Mouse (Mus musculus): ENCODE measurements at regions not wholly inside any gene's neighbourhood (a gene's known extent, or its start where the extent isn't known, plus 50 kb on each side); places are given as distances from the start of the nearest gene placed in this dataset.

DNA sequence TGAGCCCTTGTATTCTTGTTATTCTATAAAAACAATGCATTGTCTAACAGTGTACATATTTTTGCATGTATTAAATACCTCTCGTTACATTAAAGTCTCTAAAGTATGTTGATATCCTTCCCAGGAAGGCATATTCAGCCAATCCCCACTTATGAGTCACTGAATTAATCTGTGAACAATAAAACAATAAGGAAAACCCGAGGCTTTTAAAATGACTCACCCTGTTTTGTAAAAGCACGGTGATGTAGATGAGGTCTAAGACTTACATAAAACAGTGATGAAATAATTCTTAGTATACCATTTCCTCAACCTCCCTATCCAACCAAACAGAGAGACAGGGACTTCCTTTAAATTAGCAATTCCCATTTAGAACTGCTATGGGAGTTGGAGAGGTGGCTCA is 95.8 kb downstream of the Asb7 start:
- DNase-seq, result no peak
- intact Hi-C loops (cut with DNase I), result no loop called here
- H3K4me3 ChIP-seq, result no peak overlapping the region
- no peak overlapping the region for H3K27ac ChIP-seq
- TF ChIP-seq CTCF (IDR thresholded peaks at IDR 0.05), result no peak

DNA sequence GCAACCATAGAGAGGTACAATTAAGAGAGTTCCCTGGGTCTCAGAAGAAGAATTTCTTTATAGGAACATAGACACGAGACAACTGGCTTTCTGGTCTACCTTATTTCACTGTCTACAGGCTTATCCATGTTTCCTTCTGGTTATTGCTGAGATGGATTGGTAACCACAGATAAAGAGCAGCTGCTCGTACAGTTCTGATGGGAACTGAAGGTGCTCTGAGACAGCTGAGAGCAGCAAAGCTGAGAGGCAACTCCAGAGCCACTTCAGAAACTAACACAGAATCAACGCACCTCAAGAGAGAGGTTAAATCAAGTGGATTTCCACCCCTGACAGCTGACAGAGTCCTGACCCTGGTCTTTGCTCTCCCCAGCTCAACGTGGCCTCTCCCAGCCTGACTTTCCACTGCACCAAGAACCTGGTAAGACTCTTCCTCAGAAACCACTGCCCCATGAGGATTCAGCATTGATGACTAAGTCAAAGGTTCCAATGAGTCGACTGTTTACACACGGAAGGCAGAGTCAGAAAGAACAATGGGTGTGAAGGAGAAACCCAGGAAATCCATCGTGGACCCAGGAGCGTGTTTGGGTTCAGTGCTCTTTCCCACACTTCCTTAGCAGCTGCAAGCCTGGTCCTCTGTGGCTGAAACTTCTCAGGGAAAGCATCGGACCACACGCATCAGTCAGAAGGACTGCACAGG is 97.7 kb downstream of the Asb7 start:
- intact Hi-C loops (cut with DNase I), result no loop called here
- DNase-seq, result no peak
- Histone ChIP-seq H3K27ac (no peak overlapping the region), H3K4me3 (no peak overlapping the region)
- no peak for TF ChIP-seq CTCF (IDR thresholded peaks at IDR 0.05)

DNA sequence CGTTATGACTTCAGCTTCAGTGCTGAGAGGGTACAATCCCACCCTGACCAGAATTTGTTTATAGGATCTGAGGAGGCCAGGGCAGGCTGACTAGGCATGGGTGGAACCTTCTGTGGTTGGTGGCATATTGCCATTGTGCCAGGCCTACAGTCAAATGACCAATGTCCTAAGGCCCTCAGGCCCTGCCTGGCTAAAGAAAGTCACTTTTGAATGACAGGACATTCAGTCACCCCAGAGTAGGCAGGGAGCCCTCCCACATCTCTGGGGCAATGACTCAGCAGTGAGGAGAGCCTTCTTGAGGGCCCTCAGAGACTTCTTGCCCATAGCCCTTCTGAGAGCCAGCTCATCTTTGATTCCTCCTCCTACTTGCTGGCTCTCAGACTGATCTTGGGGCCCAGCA is 102.9 kb downstream of the Asb7 start:
- intact Hi-C loops (cut with DNase I), result no loop called here
- TF ChIP-seq CTCF (IDR thresholded peaks at IDR 0.05), result no peak
- H3K4me3 ChIP-seq, result no peak overlapping the region
- DNase-seq, result no peak
- H3K27ac ChIP-seq, result no peak overlapping the region

DNA sequence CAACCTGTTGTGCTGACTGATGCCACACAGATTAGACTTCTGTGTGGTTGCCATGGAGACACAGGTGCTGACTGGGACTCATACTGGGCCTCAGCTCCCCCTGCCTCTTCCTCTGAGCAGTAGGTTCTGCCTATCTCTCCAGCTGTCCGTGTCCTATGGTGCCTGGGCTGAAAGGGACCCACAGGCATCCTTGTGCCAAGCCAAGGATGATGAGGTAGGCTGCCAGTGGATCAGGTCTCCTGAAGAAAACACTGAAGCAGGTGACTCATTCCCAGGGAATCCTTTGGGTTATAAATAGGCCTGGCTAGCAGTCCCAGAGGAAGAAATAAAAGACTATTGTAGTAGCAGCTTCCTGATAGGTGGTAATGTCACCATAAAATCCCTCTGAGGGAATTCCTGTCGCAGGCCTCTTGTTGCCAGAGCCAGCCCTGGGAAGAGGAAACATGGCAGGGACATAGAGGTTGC is 108.7 kb downstream of the Asb7 start:
- intact Hi-C loops (cut with DNase I), result no loop called here
- DNase-seq, result no peak
- Histone ChIP-seq H3K4me3 (no peak overlapping the region), H3K27ac (no peak overlapping the region)
- no peak for TF ChIP-seq CTCF (IDR thresholded peaks at IDR 0.05)

DNA sequence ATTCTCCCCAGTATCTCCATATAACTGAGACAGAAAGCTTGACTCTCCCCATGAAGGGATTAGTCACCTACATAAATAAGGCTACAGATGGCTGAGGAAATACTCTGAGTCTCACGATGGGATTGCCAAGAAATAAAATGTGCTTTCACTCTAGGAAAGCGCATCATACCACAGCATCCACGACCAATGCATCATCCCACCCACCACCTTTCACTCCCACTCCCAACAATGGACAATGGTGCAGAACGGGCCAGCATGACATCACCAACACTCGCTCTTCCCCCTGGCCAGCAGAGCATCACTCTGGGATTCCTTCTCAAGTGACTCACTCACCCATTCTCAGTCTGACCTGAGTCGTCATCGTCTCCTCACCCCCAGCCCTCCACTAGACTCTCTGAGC is 113.1 kb downstream of the Asb7 start:
- intact Hi-C loops (cut with DNase I), result no loop called here

DNA sequence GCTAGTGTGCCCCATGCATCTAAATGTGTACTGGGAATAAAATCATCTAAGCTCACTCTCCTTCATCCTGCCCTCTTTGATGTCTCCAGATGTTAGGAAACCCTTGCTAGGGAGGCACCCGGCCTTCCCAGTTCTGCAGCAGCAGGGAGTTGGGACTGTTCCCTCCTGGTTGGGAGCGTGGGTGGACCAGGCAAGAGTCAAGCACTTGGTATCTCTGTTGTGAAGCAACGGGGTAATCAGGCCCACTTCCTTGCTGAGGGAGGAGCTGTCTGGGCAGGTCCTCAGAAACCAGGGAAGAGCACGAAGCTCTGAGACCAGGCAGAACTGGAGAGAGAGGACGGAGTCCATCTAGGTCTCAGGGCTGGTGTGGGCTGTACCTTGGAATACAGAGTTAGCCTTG is 117.9 kb downstream of the Asb7 start:
- TF ChIP-seq CTCF (IDR thresholded peaks at IDR 0.05), result no peak
- DNase-seq, result no peak
- Histone ChIP-seq H3K27ac (no peak overlapping the region), H3K4me3 (no peak overlapping the region)
- intact Hi-C loops (cut with DNase I), result no loop called here

More for the DNA sequence above, 113.1 kb downstream of the Asb7 start:
- DNase-seq, result no peak
- Histone ChIP-seq H3K27ac (no peak overlapping the region), H3K4me3 (no peak overlapping the region)
- TF ChIP-seq CTCF (IDR thresholded peaks at IDR 0.05), result no peak

DNA sequence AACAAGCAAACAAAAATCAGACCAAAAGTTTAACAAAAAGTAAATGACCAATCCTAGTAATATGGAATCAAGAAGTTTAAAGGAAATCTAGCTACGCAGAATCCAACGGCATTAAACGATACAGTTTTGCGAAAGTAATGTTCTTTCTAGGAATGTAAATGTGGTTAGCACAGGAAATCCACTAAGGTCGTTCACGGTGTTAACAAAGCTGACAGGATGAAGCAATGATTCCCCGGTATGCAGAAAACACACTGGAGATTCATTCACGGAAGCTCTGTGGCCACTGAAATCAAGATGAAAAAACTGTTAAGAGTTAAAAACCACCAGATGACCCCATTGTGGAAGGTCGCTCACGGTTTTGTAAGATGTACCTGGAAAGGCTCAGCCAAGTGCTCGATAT is 120.4 kb upstream of the Aldh1a3 start:
- Histone ChIP-seq H3K27ac (no peak overlapping the region), H3K4me3 (no peak overlapping the region)
- no peak for TF ChIP-seq CTCF (IDR thresholded peaks at IDR 0.05)
- no peak for DNase-seq
- intact Hi-C loops (cut with DNase I), result no loop called here

DNA sequence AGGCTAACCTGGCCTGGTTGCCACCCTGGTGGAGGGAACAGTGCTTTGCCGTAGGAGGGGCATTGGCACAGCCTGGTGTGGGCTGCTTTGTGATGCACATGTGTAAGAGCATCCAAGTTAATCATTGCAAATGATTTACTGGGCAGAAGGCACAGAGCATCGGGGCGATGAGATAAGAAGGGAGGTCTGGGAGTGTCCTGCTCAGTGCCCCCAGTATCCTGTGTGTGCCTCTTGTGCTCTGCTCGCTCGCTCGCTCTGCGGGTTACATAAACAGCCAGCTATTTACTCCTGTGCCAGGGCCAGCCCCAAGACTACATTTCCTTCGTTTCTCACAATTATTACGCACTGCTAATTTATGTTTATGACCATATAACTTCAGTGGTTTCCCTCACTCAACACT is 117.9 kb upstream of the Aldh1a3 start:
- no peak overlapping the region for H3K4me3 ChIP-seq
- intact Hi-C loops (cut with DNase I), result no loop called here
- no peak for DNase-seq
- H3K27ac ChIP-seq, result no peak overlapping the region
- TF ChIP-seq CTCF (IDR thresholded peaks at IDR 0.05), result no peak

DNA sequence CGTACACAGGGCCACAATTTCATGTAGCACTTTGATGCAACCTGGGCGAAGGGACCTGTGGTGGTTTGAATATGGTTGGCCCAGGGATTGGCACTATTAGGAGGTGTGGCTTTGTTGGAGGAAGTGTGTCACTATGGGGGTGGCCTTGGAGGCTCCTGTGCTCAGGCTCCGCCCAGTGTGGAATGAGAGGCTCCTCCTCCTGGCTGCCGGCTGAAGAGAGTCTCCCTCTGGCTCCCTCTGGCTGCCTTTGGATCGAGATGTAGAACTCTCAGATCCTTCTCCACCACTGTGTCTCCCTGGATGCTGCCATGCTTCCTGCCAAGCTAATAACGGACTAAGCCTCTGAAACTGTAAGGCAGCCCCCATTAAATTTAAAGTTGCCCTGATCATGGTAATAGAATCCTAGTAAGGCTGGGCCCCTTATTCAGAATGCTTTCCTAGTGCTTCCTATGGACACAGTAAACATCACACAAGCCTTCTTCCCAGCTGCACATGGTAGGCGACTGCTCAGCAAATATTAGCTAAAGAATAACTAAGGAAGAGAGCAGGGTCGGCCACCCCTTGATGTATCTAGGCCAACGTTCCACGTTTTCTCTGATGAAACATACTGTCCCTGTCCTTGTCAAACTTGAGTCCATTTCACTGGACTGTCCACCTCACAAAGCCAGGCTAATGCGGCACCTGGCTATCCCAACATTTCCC is 117.2 kb upstream of the Aldh1a3 start:
- no peak overlapping the region for H3K4me3 ChIP-seq
- TF ChIP-seq CTCF (IDR thresholded peaks at IDR 0.05), result no peak
- DNase-seq, result no peak
- H3K27ac ChIP-seq, result no peak overlapping the region
- intact Hi-C loops (cut with DNase I), result no loop called here

DNA sequence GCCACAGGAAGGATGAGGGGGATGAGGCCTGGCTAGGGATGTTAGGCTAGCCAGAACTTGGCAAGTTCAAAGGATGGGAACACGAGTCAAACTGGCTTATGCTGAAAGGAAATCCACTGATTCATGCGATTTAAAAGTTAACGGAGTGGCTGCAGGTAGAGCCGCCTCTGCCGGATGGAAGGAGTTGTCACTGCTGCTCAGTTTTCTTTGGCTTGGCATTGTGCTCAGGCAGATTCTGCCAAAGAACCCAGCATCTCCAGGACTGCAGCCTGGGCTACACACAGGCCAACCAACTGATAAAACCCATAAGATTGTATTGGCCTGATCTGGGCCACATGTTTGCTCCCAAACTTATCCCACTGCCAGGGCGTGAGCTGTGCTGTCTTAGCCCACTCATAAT is 105.3 kb upstream of the Aldh1a3 start:
- Histone ChIP-seq H3K4me3 (no peak overlapping the region), H3K27ac (no peak overlapping the region)
- TF ChIP-seq CTCF (IDR thresholded peaks at IDR 0.05), result no peak
- intact Hi-C loops (cut with DNase I), result no loop called here
- no peak for DNase-seq

DNA sequence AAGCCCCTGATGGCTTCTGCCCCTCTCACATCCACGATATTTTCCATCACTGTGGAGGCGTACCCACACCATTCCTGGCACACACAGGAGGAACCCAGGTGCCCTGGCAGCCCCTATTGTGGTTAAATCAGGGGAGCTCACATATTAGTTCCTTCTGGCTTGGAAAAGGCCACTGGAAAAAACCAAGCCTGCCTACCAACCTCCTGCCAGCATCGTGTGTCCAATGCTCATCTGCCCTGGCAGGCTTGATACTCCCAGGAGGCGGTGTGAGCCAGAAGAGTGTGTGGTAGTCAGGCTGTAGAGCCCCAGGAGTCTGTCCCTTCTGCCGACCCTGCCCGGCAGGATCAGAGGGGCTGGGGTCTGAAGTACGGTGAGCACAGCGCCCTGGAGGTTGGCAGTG is 104.7 kb upstream of the Aldh1a3 start:
- no peak for TF ChIP-seq CTCF (IDR thresholded peaks at IDR 0.05)

DNA sequence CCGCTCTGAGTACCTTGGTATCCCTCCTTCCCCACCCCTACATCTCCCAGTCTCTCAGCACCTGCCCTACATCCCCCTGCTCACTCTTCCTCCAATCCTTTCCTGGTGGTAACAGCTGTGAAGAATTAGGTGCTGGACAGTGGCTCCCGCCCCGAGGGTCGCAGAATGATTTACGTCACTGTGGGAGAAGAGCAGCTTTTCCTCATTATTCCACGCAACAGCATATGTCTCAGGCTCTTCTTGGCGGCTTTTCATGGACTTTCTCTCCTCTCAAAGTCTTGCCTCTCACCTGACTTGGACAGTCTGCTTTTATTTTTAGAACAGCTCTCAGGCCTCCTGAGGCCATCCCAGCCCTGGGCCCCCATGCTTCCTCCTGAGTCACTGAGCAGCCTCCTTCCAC is 103.8 kb upstream of the Aldh1a3 start:
- DNase-seq, result no peak
- TF ChIP-seq CTCF (IDR thresholded peaks at IDR 0.05), result no peak
- Histone ChIP-seq H3K27ac (no peak overlapping the region), H3K4me3 (no peak overlapping the region)
- intact Hi-C loops (cut with DNase I), result no loop called here

More for the DNA sequence above, 104.7 kb upstream of the Aldh1a3 start:
- peak; percentile 25 for DNase-seq
- Histone ChIP-seq H3K4me3 (no peak overlapping the region), H3K27ac (no peak overlapping the region)
- intact Hi-C loops (cut with DNase I), result no loop called here

DNA sequence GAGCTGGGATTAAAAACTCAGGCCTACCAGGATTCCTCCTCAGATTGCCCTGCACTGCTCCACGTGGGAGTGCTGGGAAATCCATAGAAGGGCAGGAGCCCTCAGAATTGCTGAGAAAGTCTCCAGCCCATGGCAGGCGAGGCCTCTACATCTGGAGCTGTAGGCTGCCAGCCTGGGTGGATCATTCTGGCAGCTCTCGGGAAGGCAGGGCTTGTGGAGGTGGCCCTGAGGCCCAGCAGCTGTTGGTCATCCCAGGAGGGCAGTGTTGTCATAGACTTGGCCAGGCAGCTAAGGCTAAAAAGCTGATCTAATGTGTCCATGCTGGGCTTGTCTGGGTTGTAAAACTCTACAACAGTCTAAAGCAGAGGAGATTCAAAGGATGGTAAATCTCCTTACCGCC is 101.6 kb upstream of the Aldh1a3 start:
- intact Hi-C loops (cut with DNase I), result no loop called here
- Histone ChIP-seq H3K27ac (peak overlapping the region; percentile 48; the same call in 1 of the 2 replicates), H3K4me3 (no peak overlapping the region)
- TF ChIP-seq CTCF (IDR thresholded peaks at IDR 0.05), result no peak
- DNase-seq, result peak; percentile 82

DNA sequence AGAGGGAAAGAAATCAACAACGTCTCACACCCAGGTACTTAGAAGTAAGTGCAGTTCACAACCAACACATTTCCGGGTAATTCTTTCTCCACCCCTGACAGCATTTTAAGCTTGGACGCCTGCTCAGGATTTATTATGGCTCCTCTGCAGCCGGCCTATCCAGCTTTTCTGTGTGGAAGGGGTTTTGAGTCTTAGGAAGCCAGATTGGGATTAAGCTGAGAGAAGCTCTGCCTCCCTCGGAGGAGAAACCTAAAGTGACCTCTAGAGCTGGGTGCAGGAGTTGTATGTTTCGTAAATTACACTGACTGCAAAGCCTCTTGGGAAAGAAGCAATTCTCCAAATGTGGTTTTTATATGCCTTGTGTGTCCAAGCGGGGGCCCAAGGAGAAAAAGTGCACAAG is 96.6 kb upstream of the Aldh1a3 start:
- H3K27ac ChIP-seq, result no peak overlapping the region
- no peak for TF ChIP-seq CTCF (IDR thresholded peaks at IDR 0.05)
- DNase-seq, result no peak
- intact Hi-C loops (cut with DNase I), result no loop called here
- no peak overlapping the region for H3K4me3 ChIP-seq
